Comparison of ENCODE assay signal across 11 mouse cellular contexts in the genomic region with DNA sequence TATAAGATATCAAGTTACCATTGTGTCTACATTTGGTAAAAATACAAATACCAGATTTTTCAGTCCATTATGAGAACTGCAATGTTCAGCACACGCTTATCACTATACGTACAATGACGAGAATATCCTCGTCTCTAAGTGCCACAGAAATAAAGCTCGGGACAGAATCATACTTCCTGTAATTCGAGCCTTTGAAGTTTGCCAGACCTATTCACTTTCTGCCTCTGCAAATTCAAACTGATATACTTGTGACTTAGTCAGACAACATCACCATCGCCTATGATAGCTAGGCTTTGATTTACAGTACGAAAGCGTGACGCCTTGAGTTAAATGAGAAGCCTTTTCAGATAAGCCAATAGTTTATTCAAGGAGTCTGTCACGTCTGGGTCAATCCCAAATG. TPM values are rescaled to one million over a fixed set of nuclear protein-coding genes. Genes with fewer than 3 reads are reported as not detected.
DNase-seq lines count a peak whose midpoint lies in the region; ATAC-seq and TF ChIP-seq lines count a peak whose summit lies in the region.
"Had no signal": no experiment of that assay in that cellular context is flagged by ENCODE, and none has a peak within 500 bp of the region (broad histone marks: within the 10 kb centered on the region; RNA-seq: fewer than 3 reads in every experiment).

No protein-coding gene starts in this region.

- no peak for TF ChIP-seq EP300 in liver, postnatal 0 days (IDR thresholded peaks at IDR 0.05; ENCODE audit: low read depth)

- no peak for TF ChIP-seq CTCF in liver, postnatal 0 days (IDR thresholded peaks at IDR 0.05; ENCODE audit: low read depth)

- peak overlapping the region; percentile 82 for H3K4me2 ChIP-seq in kidney, embryonic 14.5 days (replicated peaks; ENCODE audit: low read depth, low read length)
- H3K4me2 ChIP-seq in hindbrain, embryonic 14.5 days (replicated peaks) = peak overlapping the region; percentile 19
- H3K4me2 ChIP-seq in liver, postnatal 0 days (ENCODE audit: low read depth, low read length) = peak overlapping the region; percentile 79

- 23% methylated on average over 11 of the region's 11 CpGs for WGBS in kidney, embryonic 14.5 days
- WGBS in hindbrain, embryonic 14.5 days = 62% methylated on average over 11 of the region's 11 CpGs
- WGBS in liver, postnatal 0 days (ENCODE audit: insufficient replicate concordance) = 17% methylated on average over 11 of the region's 11 CpGs

- no peak for ATAC-seq in kidney, embryonic 14.5 days (ENCODE audit: low FRiP score, low TSS enrichment)
- no peak for ATAC-seq in hindbrain, embryonic 14.5 days (ENCODE audit: low FRiP score)
- ATAC-seq in liver, postnatal 0 days = no peak
- no peak for ATAC-seq in megakaryocyte, adult 5-6 weeks (ENCODE audit: poor library complexity, severe bottlenecking)

- peak overlapping the region; percentile 81 for H3K4me3 ChIP-seq in kidney, embryonic 14.5 days (ENCODE audit: low read length)
- H3K4me3 ChIP-seq in hindbrain, embryonic 14.5 days (replicated peaks; ENCODE audit: low read length) = 0 out of 2 replicates have a peak overlapping the region, but pooled peaks have one; percentile 1
- H3K4me3 ChIP-seq in liver, postnatal 0 days (ENCODE audit: low read depth, low read length) = peak overlapping the region; percentile 12; the same call in 1 of the 2 replicates

- H3K27ac ChIP-seq in kidney, embryonic 14.5 days (ENCODE audit: low read depth, low read length) = no peak overlapping the region
- H3K27ac ChIP-seq in hindbrain, embryonic 14.5 days = no peak overlapping the region
- peak overlapping the region; percentile 4; the same call in 1 of the 2 replicates for H3K27ac ChIP-seq in liver, postnatal 0 days (ENCODE audit: low read depth)
- H3K27ac ChIP-seq: midbrain, embryonic 12.5 days had no signal

- peak overlapping the region; percentile 8; the same call in 1 of the 2 replicates for H3K9ac ChIP-seq in kidney, embryonic 14.5 days (ENCODE audit: low read depth, low read length)
- H3K9ac ChIP-seq in hindbrain, embryonic 14.5 days = no peak overlapping the region
- no peak overlapping the region for H3K9ac ChIP-seq in liver, postnatal 0 days (replicated peaks)
- H3K9ac ChIP-seq: midbrain, embryonic 12.5 days had no signal

- no peaks in the 10 kb centered on the region for H3K27me3 ChIP-seq in kidney, embryonic 14.5 days (ENCODE audit: control insufficient read depth, insufficient read depth, low read length)
- H3K27me3 ChIP-seq in hindbrain, embryonic 14.5 days (ENCODE audit: control insufficient read depth, insufficient read depth, low read length) = no peaks in the 10 kb centered on the region
- no peaks in the 10 kb centered on the region for H3K27me3 ChIP-seq in liver, postnatal 0 days (ENCODE audit: insufficient read depth, low read length)

- H3K36me3 ChIP-seq in kidney, embryonic 14.5 days (ENCODE audit: control insufficient read depth, insufficient read depth, low read length) = no peaks in the 10 kb centered on the region
- H3K36me3 ChIP-seq in hindbrain, embryonic 14.5 days (replicated peaks; ENCODE audit: control insufficient read depth, insufficient read depth) = no peaks in the 10 kb centered on the region
- no peaks in the 10 kb centered on the region for H3K36me3 ChIP-seq in liver, postnatal 0 days (replicated peaks; ENCODE audit: insufficient read depth, low read length)
- H3K36me3 ChIP-seq: G1E; midbrain, embryonic 12.5 days had no signal

- H3K4me1 ChIP-seq in kidney, embryonic 14.5 days (ENCODE audit: control insufficient read depth, insufficient read depth, low read length) = 0 out of 2 replicates have a peak, but pooled peaks cover 6% of the 10 kb centered on the region
- H3K4me1 ChIP-seq in hindbrain, embryonic 14.5 days (replicated peaks; ENCODE audit: control insufficient read depth, insufficient read depth, low read length) = no peaks in the 10 kb centered on the region
- H3K4me1 ChIP-seq in liver, postnatal 0 days (ENCODE audit: insufficient read depth) = peaks cover 3% of the 10 kb centered on the region; the same call in 1 of the 2 replicates

- H3K9me3 ChIP-seq in kidney, embryonic 14.5 days (ENCODE audit: control insufficient read depth, low read length) = no peaks in the 10 kb centered on the region
- no peaks in the 10 kb centered on the region for H3K9me3 ChIP-seq in hindbrain, embryonic 14.5 days (ENCODE audit: control insufficient read depth, low read length)
- H3K9me3 ChIP-seq in liver, postnatal 0 days (ENCODE audit: low read length) = no peaks in the 10 kb centered on the region
- H3K9me3 ChIP-seq: midbrain, embryonic 12.5 days had no signal

- DNase-seq in kidney, adult 9 months = no peak
- DNase-seq in embryo, embryonic 11 days = peak; percentile 23
- no peak for DNase-seq in hindbrain, embryonic 14.5 days (ENCODE audit: low spot score)
- no peak for DNase-seq in liver, postnatal 0 days
- DNase-seq in frontal cortex, postnatal 36 days (ENCODE audit: low spot score in 2 of 2) = no peak
- DNase-seq in right cerebral cortex, postnatal 25 days = no peak
- DNase-seq: gastrocnemius, postnatal 25 days had no signal

RNA-seq across cellular contexts. Expression of a gene that starts 1.6 kb away (rescaled TPM):
- 8.2 and 9.0 TPM in 2 replicates for polyA plus RNA-seq in kidney, embryonic 14.5 days (2014; fragmentation: Nextera tagmentation; extraction: Ambion mirVana)
- polyA plus RNA-seq in hindbrain, embryonic 14.5 days (2014; fragmentation: Nextera tagmentation; extraction: Ambion mirVana) = 5.2 and 6.0 TPM in 2 replicates
- 2.5 and 3.1 TPM in 2 replicates for polyA plus RNA-seq in liver, postnatal 0 days (2015; fragmentation: Nextera tagmentation; extraction: Ambion mirVana)
- total RNA-seq in megakaryocyte, adult 5-6 weeks (2015) = 0.60 and 1.8 TPM in 2 replicates
- total RNA-seq in megakaryocyte, adult 5-6 weeks (2017) = 0.07 TPM in 1 of 2 replicates, not detected in the other
- polyA plus RNA-seq: G1E had no signal

Comparison
In these comparisons a context has a peak if more than half of its experiments do, and no peak if none do; other contexts are left out.
1. H3K4me2 ChIP-seq: peak in every context shown above with its lines; median percentile 82 in kidney, embryonic 14.5 days; 79 in liver, postnatal 0 days; 19 in hindbrain, embryonic 14.5 days.
2. H3K4me3 ChIP-seq: peak in every context shown above with its lines; median percentile 81 in kidney, embryonic 14.5 days; 12 in liver, postnatal 0 days; 1 in hindbrain, embryonic 14.5 days.